Mouse (Mus musculus) liver, embryonic 16.5 days (tissue): ENCODE measurements around the gene Trim8. TPM values are rescaled to one million over a fixed set of nuclear protein-coding genes. Genes with fewer than 3 reads are reported as not detected.
A peak's percentile ranks its signal among the peaks of the same experiment; 100 is the strongest.

ENCODE experiments used
- ATAC-seq: fragments of 200-750 bp; cut with Nextera tagmentation; 2 replicates; pipeline ENCODE4 v1.8.0; 2017; ENCODE audit warnings: low read depth, mild to moderate bottlenecking, moderate number of reproducible peaks, moderate library complexity
- H3K27ac ChIP-seq: fragments of 300-500 bp; sonication (generic); 2 replicates; pipeline ENCODE4 v1.5.1; 2014; ENCODE audit warnings: mild to moderate bottlenecking, low read length
- H3K27me3 ChIP-seq: fragments of 300-500 bp; sonication (generic); 2 replicates; pipeline ENCODE4 v1.6.1; 2014; ENCODE audit warnings: low read depth, low read length, mixed read lengths; ENCODE audit not compliant: control insufficient read depth, insufficient read depth
- H3K36me3 ChIP-seq: fragments of 300-500 bp; sonication (generic); 2 replicates; pipeline ENCODE4 v1.6.1; 2014; ENCODE audit warnings: mild to moderate bottlenecking; ENCODE audit not compliant: control insufficient read depth, insufficient read depth
- H3K4me1 ChIP-seq: fragments of 300-500 bp; sonication (generic); 2 replicates; pipeline ENCODE4 v1.6.1; 2014; ENCODE audit warnings: low read depth, low read length, mixed read lengths; ENCODE audit not compliant: control insufficient read depth
- H3K4me2 ChIP-seq: fragments of 300-500 bp; sonication (generic); 2 replicates; pipeline ENCODE4 v1.6.1; 2014; ENCODE audit warnings: low read depth, low read length, mixed read lengths
- H3K4me3 ChIP-seq: fragments of 300-500 bp; sonication (generic); 2 replicates; pipeline ENCODE4 v1.5.1; 2014; ENCODE audit warnings: low read depth, mild to moderate bottlenecking, low read length
- H3K9ac ChIP-seq: fragments of 300-500 bp; sonication (generic); 2 replicates; pipeline ENCODE4 v1.6.1; 2014; ENCODE audit warnings: low read depth, low read length
- H3K9me3 ChIP-seq: fragments of 300-500 bp; sonication (generic); replicated peaks from 2 replicates; pipeline ENCODE4 v1.6.1; 2016; ENCODE audit warnings: low read length; ENCODE audit not compliant: control insufficient read depth
- WGBS: fragments of 180-500 bp; shearing (Covaris S2); extraction: QIAGEN DNeasy Blood & Tissue Kit; methylation state at CpG from one replicate; pipeline ENCODE4 v1.1.7; 2014; ENCODE audit not compliant: insufficient replicate concordance; 5-methylcytosine and 5-hydroxymethylcytosine counted together
- polyA plus RNA-seq: library from polyadenylated mRNA; unstranded; fragments of >200 nt; fragmentation: Nextera tagmentation; extraction: Ambion mirVana; gene quantifications from 2 replicates; pipeline ENCODE4 v1.2.1, GENCODE M21; 2015

Gene Trim8
- polyA plus RNA-seq, 1 experiment from 2014 or later: 10.5 TPM

- H3K4me1 ChIP-seq: peaks cover 60% of the 10 kb centered on the region
- H3K9me3 ChIP-seq: no peaks in the 10 kb centered on the region
- WGBS: 1% methylated on average over 20 of the region's 20 CpGs
- H3K9ac ChIP-seq: peak overlapping the region; percentile 35
- H3K27ac ChIP-seq: peak overlapping the region; percentile 19; the same call in 1 of the 2 replicates
- H3K36me3 ChIP-seq: no peaks in the 10 kb centered on the region
- H3K4me3 ChIP-seq: peak overlapping the region; percentile 23
- peaks cover 13% of the 10 kb centered on the region for H3K27me3 ChIP-seq
- peak; percentile 44 for ATAC-seq
- H3K4me2 ChIP-seq: peak overlapping the region; percentile 67
Observed at GRCm38 (mm10) chr19:46528529-46529213, 27.2 kb downstream of the Trim8 start.

DNA sequence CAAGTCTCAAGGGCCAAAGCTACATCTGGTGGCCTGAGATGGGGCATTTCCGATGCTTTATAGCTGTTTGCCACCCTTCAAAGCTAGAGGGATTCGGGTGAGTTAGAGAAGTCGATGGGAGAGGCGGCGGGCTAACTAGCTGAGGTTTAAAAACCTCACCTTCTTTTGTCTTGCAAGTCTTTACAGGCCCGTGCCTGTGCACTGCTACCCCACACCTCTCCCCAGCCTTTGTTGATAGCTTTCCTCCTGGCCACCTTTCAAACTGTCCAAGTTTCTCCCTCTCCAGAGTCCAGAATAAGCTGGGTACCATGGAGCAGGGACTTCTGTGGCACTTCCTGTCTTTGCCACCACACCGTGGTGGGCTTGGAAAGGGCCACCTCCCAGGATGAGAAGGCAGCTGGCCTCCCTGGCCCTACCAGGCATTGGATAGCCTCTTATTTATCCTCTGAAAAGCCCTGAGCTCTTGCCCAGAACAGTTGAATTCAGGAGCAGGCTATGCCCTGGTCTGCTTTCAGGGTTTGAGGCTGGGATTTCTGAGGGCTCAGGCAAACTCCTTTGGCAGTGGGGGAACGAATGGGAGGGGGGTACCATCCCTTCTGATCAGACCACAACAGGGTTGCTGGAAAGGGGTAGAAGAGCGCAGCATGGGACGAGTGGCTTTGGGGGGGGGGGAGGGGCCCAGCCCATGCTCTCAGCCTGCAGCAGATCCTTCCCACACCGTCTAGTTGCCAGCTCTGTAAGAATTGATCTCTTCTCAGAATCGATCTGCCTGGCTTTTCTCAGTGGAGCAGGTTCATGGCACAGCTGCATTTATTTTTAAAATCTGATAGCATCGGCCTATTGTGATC, 28.3 kb downstream of the Trim8 start:
- peaks cover 2% of the 10 kb centered on the region for H3K27me3 ChIP-seq
- WGBS: 38% methylated on average over 13 of the region's 13 CpGs
- no peak overlapping the region for H3K27ac ChIP-seq
- H3K4me3 ChIP-seq: no peak overlapping the region
- peaks cover 48% of the 10 kb centered on the region for H3K4me1 ChIP-seq
- H3K4me2 ChIP-seq: no peak overlapping the region
- H3K36me3 ChIP-seq: no peaks in the 10 kb centered on the region
- ATAC-seq: no peak
- no peak overlapping the region for H3K9ac ChIP-seq
- no peaks in the 10 kb centered on the region for H3K9me3 ChIP-seq

- 56% methylated on average over 8 of the region's 8 CpGs for WGBS
- ATAC-seq: no peak
- Histone ChIP-seq H3K9me3 (no peaks in the 10 kb centered on the region), H3K4me1 (peaks cover 45% of the 10 kb centered on the region), H3K4me2 (no peak overlapping the region), H3K9ac (no peak overlapping the region), H3K36me3 (no peaks in the 10 kb centered on the region), H3K4me3 (no peak overlapping the region), H3K27me3 (no peaks in the 10 kb centered on the region; the same call in none of the 2 replicates), H3K27ac (no peak overlapping the region)
Observed at GRCm38 (mm10) chr19:46530449-46530990, 29.0 kb downstream of the Trim8 start.

- Histone ChIP-seq H3K4me1 (peaks cover 45% of the 10 kb centered on the region), H3K4me2 (no peak overlapping the region), H3K9ac (peak overlapping the region; percentile 18; the same call in 1 of the 2 replicates), H3K4me3 (no peak overlapping the region), H3K27me3 (no peaks in the 10 kb centered on the region; the same call in none of the 2 replicates), H3K36me3 (no peaks in the 10 kb centered on the region), H3K9me3 (no peaks in the 10 kb centered on the region), H3K27ac (no peak overlapping the region)
- ATAC-seq: no peak
- WGBS: 32% methylated on average over 16 of the region's 16 CpGs
Observed at GRCm38 (mm10) chr19:46531071-46532030, 29.8 kb downstream of the Trim8 start.

DNA sequence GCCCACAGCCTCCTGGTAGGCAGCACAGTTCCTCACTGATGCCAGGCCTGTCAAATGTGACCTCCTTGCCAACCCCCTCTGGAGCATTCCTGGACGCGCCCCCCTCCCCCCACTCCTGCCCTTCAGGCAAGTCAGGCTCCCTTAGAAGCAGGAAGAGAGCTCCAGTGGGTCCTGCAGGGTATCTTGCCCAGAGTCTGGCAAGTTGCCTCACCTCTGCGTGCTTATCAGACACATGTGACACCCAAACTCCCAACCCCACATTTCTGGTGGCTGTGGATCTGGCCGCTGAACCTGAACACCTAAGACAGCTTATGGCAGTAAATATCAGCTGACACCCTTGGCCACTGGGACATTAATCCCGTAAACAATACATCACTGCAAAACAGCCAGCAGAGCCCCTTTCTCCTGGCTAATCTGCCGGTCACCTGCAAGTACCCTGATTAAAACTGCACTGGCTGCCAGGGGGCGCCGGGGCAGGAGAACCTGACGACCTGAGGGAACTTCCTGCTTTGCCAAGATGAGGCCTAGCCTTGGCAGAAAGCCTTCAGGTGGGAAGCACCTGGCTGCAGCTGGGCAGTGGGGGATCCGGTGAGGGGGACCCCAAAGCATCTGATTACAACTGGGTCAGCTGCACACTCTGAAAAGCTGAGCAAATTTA, 30.7 kb downstream of the Trim8 start:
- Histone ChIP-seq H3K4me2 (no peak overlapping the region), H3K36me3 (no peaks in the 10 kb centered on the region), H3K27ac (0 out of 2 replicates have a peak overlapping the region, but pooled peaks have one; percentile 26), H3K9ac (peak overlapping the region; percentile 23; the same call in 1 of the 2 replicates), H3K4me1 (peaks cover 45% of the 10 kb centered on the region), H3K27me3 (no peaks in the 10 kb centered on the region; the same call in none of the 2 replicates), H3K9me3 (no peaks in the 10 kb centered on the region), H3K4me3 (no peak overlapping the region)
- 10% methylated on average over 10 of the region's 10 CpGs for WGBS
- ATAC-seq: peak; percentile 60

GRCm38 (mm10) chr19:46533066-46533465, 31.6 kb downstream of the Trim8 start:
- no peak overlapping the region for H3K27ac ChIP-seq
- 55% methylated on average over 4 of the region's 4 CpGs for WGBS

DNA sequence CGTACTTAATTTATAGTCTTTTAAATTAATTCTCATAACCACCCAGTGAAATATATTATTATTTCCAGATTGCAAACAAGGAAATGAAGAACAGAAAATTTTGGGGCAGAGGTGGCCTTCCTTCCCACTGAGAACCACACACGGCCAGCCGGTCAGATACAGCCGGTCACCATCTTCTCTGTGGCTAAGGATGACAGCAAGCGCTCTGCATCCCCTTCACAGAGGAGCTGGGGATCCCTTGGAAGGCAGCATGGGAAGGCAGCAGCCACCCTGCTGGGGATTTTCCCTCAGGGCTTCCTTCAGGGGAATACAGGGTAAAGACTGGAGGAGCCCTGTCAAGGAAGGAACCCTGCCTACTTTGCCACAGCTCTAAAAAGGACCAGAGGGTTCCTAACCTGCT, 32.0 kb downstream of the Trim8 start:
- Histone ChIP-seq H3K4me3 (no peak overlapping the region), H3K36me3 (no peaks in the 10 kb centered on the region), H3K4me1 (peaks cover 37% of the 10 kb centered on the region), H3K9ac (no peak overlapping the region), H3K9me3 (no peaks in the 10 kb centered on the region), H3K4me2 (no peak overlapping the region), H3K27me3 (no peaks in the 10 kb centered on the region; the same call in 1 of the 2 replicates), H3K27ac (no peak overlapping the region)
- WGBS: 78% methylated on average over 5 of the region's 5 CpGs
- no peak for ATAC-seq

More at GRCm38 (mm10) chr19:46533066-46533465, 31.6 kb downstream of the Trim8 start:
- Histone ChIP-seq H3K4me2 (no peak overlapping the region), H3K4me3 (no peak overlapping the region), H3K9me3 (no peaks in the 10 kb centered on the region), H3K36me3 (no peaks in the 10 kb centered on the region), H3K9ac (no peak overlapping the region), H3K27me3 (no peaks in the 10 kb centered on the region; the same call in 1 of the 2 replicates), H3K4me1 (peaks cover 42% of the 10 kb centered on the region)
- no peak for ATAC-seq
